Mouse (Mus musculus): ENCODE data around the gene Erbin. TPM values are rescaled to one million over a fixed set of nuclear protein-coding genes. Genes with fewer than 3 reads are reported as not detected.

Erbin gene
- polyA plus RNA-seq, 1 experiment from 2014 or later: 17.2 TPM

GRCm38 (mm10) chr13:103847614-103848013, 72.7 kb downstream of the Erbin start:
- no peaks in the 10 kb centered on the region for H3K9me3 ChIP-seq (ENCODE audit: control insufficient read depth, low read length)
- H3K4me2 ChIP-seq (ENCODE audit: low read depth, low read length): no peak overlapping the region
- peaks cover 20% of the 10 kb centered on the region for H3K36me3 ChIP-seq (ENCODE audit: control insufficient read depth, insufficient read depth, low read length)
- WGBS: 88% methylated on average over 2 of the region's 2 CpGs
- H3K27me3 ChIP-seq (ENCODE audit: control insufficient read depth, insufficient read depth, low read depth, low read length): no peaks in the 10 kb centered on the region
- no peak for ATAC-seq (ENCODE audit: low read depth)
- H3K27ac ChIP-seq (ENCODE audit: low read length): no peak overlapping the region
- H3K9ac ChIP-seq (ENCODE audit: low read length): no peak overlapping the region
- no peak overlapping the region for H3K4me3 ChIP-seq (ENCODE audit: low read length)
- H3K4me1 ChIP-seq (replicated peaks; ENCODE audit: control insufficient read depth, insufficient read depth, low read length): no peaks in the 10 kb centered on the region

DNA sequence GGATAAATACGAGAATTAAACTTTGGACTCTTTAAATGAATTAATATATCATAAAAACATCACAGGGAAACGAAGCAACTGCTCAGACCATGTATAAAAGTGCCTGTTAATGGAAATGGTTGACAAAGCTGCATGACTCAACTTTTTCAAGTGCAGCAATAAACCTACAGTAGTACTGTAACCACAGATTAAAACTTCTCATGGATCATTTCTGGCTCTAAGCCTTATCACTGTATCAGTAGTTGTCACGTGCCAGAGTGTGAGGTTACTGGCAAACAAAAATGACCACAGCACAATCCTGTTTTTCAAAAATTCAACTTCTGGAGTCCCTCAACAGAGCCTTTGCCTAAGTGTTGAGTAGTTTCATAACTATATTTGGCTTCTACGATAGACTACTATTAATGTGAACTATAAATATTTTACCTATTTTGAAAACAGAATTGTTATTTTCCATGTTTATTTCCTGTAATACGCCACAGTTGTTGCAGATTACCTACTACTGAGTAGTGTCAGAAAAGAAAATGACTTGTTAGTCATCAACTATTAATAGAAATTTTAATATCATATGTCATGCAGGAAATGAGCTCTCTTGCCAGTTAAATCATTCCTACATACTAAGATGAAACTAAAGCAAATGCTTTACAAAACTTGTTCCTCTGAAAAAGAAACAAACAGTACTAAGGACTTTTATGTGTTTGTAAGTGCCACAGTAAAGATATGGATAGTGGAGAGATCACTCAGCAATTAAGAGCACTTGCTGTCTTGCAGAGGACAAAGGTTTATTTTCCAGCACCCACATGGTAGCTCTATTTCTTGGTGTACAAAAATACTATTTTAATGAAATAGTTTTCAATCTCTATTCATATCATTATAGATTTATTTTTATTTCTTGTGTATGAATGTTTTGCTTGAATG, 78.8 kb downstream of the Erbin start:
- Histone ChIP-seq H3K4me1 (replicated peaks; ENCODE audit: control insufficient read depth, insufficient read depth, low read length) (no peaks in the 10 kb centered on the region), H3K4me2 (ENCODE audit: low read depth, low read length) (no peak overlapping the region), H3K27me3 (ENCODE audit: control insufficient read depth, insufficient read depth, low read depth, low read length) (no peaks in the 10 kb centered on the region), H3K9me3 (ENCODE audit: control insufficient read depth, low read length) (no peaks in the 10 kb centered on the region), H3K36me3 (ENCODE audit: control insufficient read depth, insufficient read depth, low read length) (peaks cover 32% of the 10 kb centered on the region), H3K27ac (ENCODE audit: low read length) (no peak overlapping the region), H3K9ac (ENCODE audit: low read length) (no peak overlapping the region), H3K4me3 (ENCODE audit: low read length) (no peak overlapping the region)
- WGBS: 81% methylated on average over 5 of the region's 5 CpGs
- no peak for ATAC-seq (ENCODE audit: low read depth)

DNA sequence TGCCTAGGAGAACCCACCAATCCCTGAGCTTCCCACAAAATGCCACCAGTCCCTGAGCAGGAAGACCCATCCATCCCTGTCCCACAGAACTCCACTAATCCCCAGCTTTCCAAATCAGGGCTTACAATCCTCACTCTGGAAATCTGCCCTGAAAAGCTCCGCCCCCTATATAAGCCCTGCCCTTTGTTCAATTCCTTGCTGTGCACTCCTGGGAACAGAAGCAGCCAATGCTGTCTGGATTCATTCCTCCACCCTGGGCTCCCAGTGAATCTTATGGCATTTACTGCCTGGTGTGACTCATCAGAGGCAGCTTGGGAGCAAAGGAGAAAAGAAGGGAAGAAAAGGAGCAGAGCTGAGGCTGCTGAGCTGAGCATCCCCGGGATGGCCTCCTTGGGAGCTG, 81.7 kb downstream of the Erbin start:
- H3K27me3 ChIP-seq (ENCODE audit: control insufficient read depth, insufficient read depth, low read depth, low read length): no peaks in the 10 kb centered on the region
- H3K9ac ChIP-seq (ENCODE audit: low read length): no peak overlapping the region
- H3K9me3 ChIP-seq (ENCODE audit: control insufficient read depth, low read length): no peaks in the 10 kb centered on the region
- 89% methylated on average over 2 of the region's 2 CpGs for WGBS
- H3K4me1 ChIP-seq (replicated peaks; ENCODE audit: control insufficient read depth, insufficient read depth, low read length): no peaks in the 10 kb centered on the region
- H3K27ac ChIP-seq (ENCODE audit: low read length): no peak overlapping the region
- no peak overlapping the region for H3K4me3 ChIP-seq (ENCODE audit: low read length)
- ATAC-seq (ENCODE audit: low read depth): no peak
- peaks cover 33% of the 10 kb centered on the region for H3K36me3 ChIP-seq (ENCODE audit: control insufficient read depth, insufficient read depth, low read length)
- H3K4me2 ChIP-seq (ENCODE audit: low read depth, low read length): no peak overlapping the region

DNA sequence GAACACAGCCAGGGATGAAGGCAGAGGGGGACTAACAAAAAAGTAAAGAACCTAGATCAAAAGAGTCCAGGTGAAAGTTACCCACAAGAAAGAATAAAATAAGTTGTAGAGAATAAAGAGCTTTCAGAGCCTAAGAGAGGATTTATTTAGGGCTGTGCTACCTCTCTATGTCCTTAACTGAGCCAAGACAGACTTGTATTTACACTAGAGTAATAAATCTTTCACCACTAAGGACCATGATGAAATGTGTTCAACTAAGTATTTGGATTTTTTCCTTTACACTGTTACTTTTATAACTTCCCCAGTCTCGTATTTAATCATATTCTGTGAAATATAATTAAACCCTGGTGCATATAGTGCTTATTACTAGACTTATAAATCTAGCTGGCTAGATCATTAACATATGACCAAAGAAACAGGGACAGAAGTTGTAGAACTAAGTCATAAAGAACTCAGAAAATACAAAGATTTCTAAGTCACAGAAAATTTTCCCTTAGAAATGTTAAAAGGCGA, 90.6 kb downstream of the Erbin start:
- peaks cover 26% of the 10 kb centered on the region for H3K36me3 ChIP-seq (ENCODE audit: control insufficient read depth, insufficient read depth, low read length)
- WGBS: 65% methylated on average over 2 of the region's 2 CpGs
- no peaks in the 10 kb centered on the region for H3K9me3 ChIP-seq (ENCODE audit: control insufficient read depth, low read length)
- no peak for ATAC-seq (ENCODE audit: low read depth)
- H3K9ac ChIP-seq (ENCODE audit: low read length): no peak overlapping the region
- no peaks in the 10 kb centered on the region for H3K4me1 ChIP-seq (replicated peaks; ENCODE audit: control insufficient read depth, insufficient read depth, low read length)
- no peak overlapping the region for H3K27ac ChIP-seq (ENCODE audit: low read length)
- H3K4me3 ChIP-seq (ENCODE audit: low read length): no peak overlapping the region
- H3K27me3 ChIP-seq (ENCODE audit: control insufficient read depth, insufficient read depth, low read depth, low read length): no peaks in the 10 kb centered on the region
- no peak overlapping the region for H3K4me2 ChIP-seq (ENCODE audit: low read depth, low read length)

GRCm38 (mm10) chr13:103822270-103822669, 98.0 kb downstream of the Erbin start:
- H3K9me3 ChIP-seq (ENCODE audit: control insufficient read depth, low read length): no peaks in the 10 kb centered on the region
- WGBS: 71% methylated on average over 1 of the region's 1 CpGs
- H3K9ac ChIP-seq (ENCODE audit: low read length): no peak overlapping the region
- peaks cover 4% of the 10 kb centered on the region; the same call in 1 of the 2 replicates for H3K36me3 ChIP-seq (ENCODE audit: control insufficient read depth, insufficient read depth, low read length)
- no peak overlapping the region for H3K27ac ChIP-seq (ENCODE audit: low read length)
- H3K27me3 ChIP-seq (ENCODE audit: control insufficient read depth, insufficient read depth, low read depth, low read length): no peaks in the 10 kb centered on the region
- H3K4me3 ChIP-seq (ENCODE audit: low read length): no peak overlapping the region
- no peaks in the 10 kb centered on the region for H3K4me1 ChIP-seq (replicated peaks; ENCODE audit: control insufficient read depth, insufficient read depth, low read length)
- no peak for ATAC-seq (ENCODE audit: low read depth)
- no peak overlapping the region for H3K4me2 ChIP-seq (ENCODE audit: low read depth, low read length)

GRCm38 (mm10) chr13:103819377-103819776, 100.9 kb downstream of the Erbin start:
- Histone ChIP-seq H3K4me2 (ENCODE audit: low read depth, low read length) (no peak overlapping the region), H3K27ac (ENCODE audit: low read length) (no peak overlapping the region), H3K9me3 (ENCODE audit: control insufficient read depth, low read length) (no peaks in the 10 kb centered on the region), H3K36me3 (ENCODE audit: control insufficient read depth, insufficient read depth, low read length) (peaks cover 2% of the 10 kb centered on the region; the same call in 1 of the 2 replicates), H3K9ac (ENCODE audit: low read length) (no peak overlapping the region), H3K27me3 (ENCODE audit: control insufficient read depth, insufficient read depth, low read depth, low read length) (no peaks in the 10 kb centered on the region), H3K4me3 (ENCODE audit: low read length) (no peak overlapping the region), H3K4me1 (replicated peaks; ENCODE audit: control insufficient read depth, insufficient read depth, low read length) (no peaks in the 10 kb centered on the region)
- 62% methylated on average over 5 of the region's 5 CpGs for WGBS
- no peak for ATAC-seq (ENCODE audit: low read depth)

GRCm38 (mm10) chr13:103817935-103818334, 102.4 kb downstream of the Erbin start:
- no peaks in the 10 kb centered on the region for H3K9me3 ChIP-seq (ENCODE audit: control insufficient read depth, low read length)
- 90% methylated on average over 3 of the region's 3 CpGs for WGBS
- H3K4me3 ChIP-seq (ENCODE audit: low read length): no peak overlapping the region
- H3K27me3 ChIP-seq (ENCODE audit: control insufficient read depth, insufficient read depth, low read depth, low read length): no peaks in the 10 kb centered on the region
- H3K36me3 ChIP-seq (ENCODE audit: control insufficient read depth, insufficient read depth, low read length): peaks cover 2% of the 10 kb centered on the region; the same call in 1 of the 2 replicates
- H3K27ac ChIP-seq (ENCODE audit: low read length): no peak overlapping the region
- no peak for ATAC-seq (ENCODE audit: low read depth)
- H3K4me1 ChIP-seq (replicated peaks; ENCODE audit: control insufficient read depth, insufficient read depth, low read length): no peaks in the 10 kb centered on the region
- no peak overlapping the region for H3K9ac ChIP-seq (ENCODE audit: low read length)
- H3K4me2 ChIP-seq (ENCODE audit: low read depth, low read length): no peak overlapping the region

GRCm38 (mm10) chr13:103807464-103807863, 112.8 kb downstream of the Erbin start:
- WGBS: 60% methylated on average over 5 of the region's 5 CpGs
- Histone ChIP-seq H3K27me3 (ENCODE audit: control insufficient read depth, insufficient read depth, low read depth, low read length) (no peaks in the 10 kb centered on the region), H3K9me3 (ENCODE audit: control insufficient read depth, low read length) (no peaks in the 10 kb centered on the region), H3K27ac (ENCODE audit: low read length) (no peak overlapping the region), H3K4me2 (ENCODE audit: low read depth, low read length) (no peak overlapping the region), H3K4me3 (ENCODE audit: low read length) (no peak overlapping the region), H3K36me3 (ENCODE audit: control insufficient read depth, insufficient read depth, low read length) (no peaks in the 10 kb centered on the region), H3K9ac (ENCODE audit: low read length) (no peak overlapping the region), H3K4me1 (replicated peaks; ENCODE audit: control insufficient read depth, insufficient read depth, low read length) (no peaks in the 10 kb centered on the region)
- ATAC-seq (ENCODE audit: low read depth): no peak

- Histone ChIP-seq H3K4me2 (ENCODE audit: low read depth, low read length) (no peak overlapping the region), H3K9ac (ENCODE audit: low read length) (no peak overlapping the region), H3K27ac (ENCODE audit: low read length) (no peak overlapping the region), H3K4me3 (ENCODE audit: low read length) (no peak overlapping the region), H3K36me3 (ENCODE audit: control insufficient read depth, insufficient read depth, low read length) (no peaks in the 10 kb centered on the region), H3K4me1 (replicated peaks; ENCODE audit: control insufficient read depth, insufficient read depth, low read length) (no peaks in the 10 kb centered on the region), H3K27me3 (ENCODE audit: control insufficient read depth, insufficient read depth, low read depth, low read length) (no peaks in the 10 kb centered on the region), H3K9me3 (ENCODE audit: control insufficient read depth, low read length) (no peaks in the 10 kb centered on the region)
- no peak for ATAC-seq (ENCODE audit: low read depth)
- 68% methylated on average over 6 of the region's 6 CpGs for WGBS
These were observed 114.0 kb downstream of the Erbin start for GRCm38 (mm10) chr13:103806210-103806851.
